Mouse (Mus musculus) embryonic facial prominence, embryonic 11.5 days (tissue): Measurements from ENCODE around the gene Tmem106a. TPM values are rescaled to one million over a fixed set of nuclear protein-coding genes. Genes with fewer than 3 reads are reported as not detected.
A peak's percentile ranks its signal among the peaks of the same experiment; 100 is the strongest.
"Not testable (repeated sequence)": the region's sequence is repeated elsewhere in the genome, so short reads cannot be mapped to it uniquely, and the experiment has no call there.

ENCODE experiments used
- ATAC-seq: fragments of 200-750 bp; cut with Nextera tagmentation; replicated peaks from 2 replicates; pipeline ENCODE4 v1.8.0; 2017; ENCODE audit warnings: low read depth; ENCODE audit not compliant: insufficient number of reproducible peaks, low FRiP score, low TSS enrichment
- DNase-seq: peaks from one replicate; pipeline ENCODE4 v3.0.0-alpha.2; 2015; ENCODE audit warnings: low spot score
- H3K27ac ChIP-seq: fragments of 300-500 bp; sonication (generic); replicated peaks from 2 replicates; pipeline ENCODE4 v1.5.1; 2014; ENCODE audit warnings: mild to moderate bottlenecking, low read depth, low read length, control low read depth
- H3K27me3 ChIP-seq: fragments of 300-500 bp; sonication (generic); 2 replicates; pipeline ENCODE4 v1.6.1; 2014; ENCODE audit warnings: mild to moderate bottlenecking, low read length, moderate library complexity, mixed read lengths; ENCODE audit not compliant: control insufficient read depth, insufficient read depth
- H3K36me3 ChIP-seq: fragments of 300-500 bp; sonication (generic); replicated peaks from 2 replicates; pipeline ENCODE4 v1.6.1; 2014; ENCODE audit warnings: low read depth, mild to moderate bottlenecking, low read length, moderate library complexity, mixed read lengths; ENCODE audit not compliant: control insufficient read depth, insufficient read depth
- H3K4me1 ChIP-seq: fragments of 300-500 bp; sonication (generic); 2 replicates; pipeline ENCODE4 v1.6.1; 2014; ENCODE audit warnings: low read length, mixed read lengths; ENCODE audit not compliant: control insufficient read depth, insufficient read depth
- H3K4me2 ChIP-seq: fragments of 300-500 bp; sonication (generic); 2 replicates; pipeline ENCODE4 v1.6.1; 2014; ENCODE audit warnings: low read depth, mild to moderate bottlenecking, control low read depth, low read length, moderate library complexity
- H3K4me3 ChIP-seq: fragments of 300-500 bp; sonication (generic); 2 replicates; pipeline ENCODE4 v1.5.1; 2014; ENCODE audit warnings: low read depth, low read length, control low read depth
- H3K9ac ChIP-seq: fragments of 300-500 bp; sonication (generic); replicated peaks from 2 replicates; pipeline ENCODE4 v1.6.1; 2014; ENCODE audit warnings: mild to moderate bottlenecking, control low read depth, low read length
- H3K9me3 ChIP-seq: fragments of 300-500 bp; sonication (generic); replicated peaks from 2 replicates; pipeline ENCODE4 v1.6.1; 2016; ENCODE audit warnings: mild to moderate bottlenecking, low read length, inconsistent platforms, mixed read lengths; ENCODE audit not compliant: control insufficient read depth
- WGBS: fragments of 180-500 bp; shearing (Covaris S2); extraction: QIAGEN DNeasy Blood & Tissue Kit; methylation state at CpG from one replicate; pipeline ENCODE4 v1.1.7; 2014; 5-methylcytosine and 5-hydroxymethylcytosine counted together
- polyA plus RNA-seq: library from polyadenylated mRNA; unstranded; fragments of >200 nt; fragmentation: Nextera tagmentation; extraction: Ambion mirVana; gene quantifications from 2 replicates; pipeline ENCODE4 v1.2.1, GENCODE M21; 2014

The Tmem106a gene
- polyA plus RNA-seq, 1 experiment from 2014 or later, result 2.0 TPM

DNA sequence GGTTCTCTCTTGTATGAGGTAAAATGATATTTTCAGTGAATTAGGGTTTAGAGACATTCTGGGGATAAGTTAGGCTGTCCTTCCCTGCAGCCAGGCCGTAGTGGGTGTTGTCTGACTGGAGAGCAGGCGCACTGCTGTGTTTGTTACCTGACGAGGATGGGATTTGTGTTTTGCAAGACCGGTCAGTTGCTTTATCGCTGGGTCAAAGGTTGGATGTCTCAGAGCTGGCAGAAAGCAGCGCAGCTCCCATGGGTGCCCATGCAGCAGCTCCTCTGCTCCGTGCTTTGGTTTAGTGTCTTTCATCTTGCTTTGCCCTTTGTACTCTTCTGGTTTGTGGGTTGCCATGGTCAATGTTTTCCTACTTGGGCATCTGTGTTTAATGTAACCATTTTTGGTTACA is 25.5 kb upstream of the Tmem106a start:
- ATAC-seq (no peak), DNase-seq (no peak)
- no peaks in the 10 kb centered on the region for H3K9me3 ChIP-seq
- H3K9ac ChIP-seq, result no peak overlapping the region
- no peaks in the 10 kb centered on the region for H3K4me1 ChIP-seq
- 91% methylated on average over 7 of the region's 7 CpGs for WGBS
- no peaks in the 10 kb centered on the region; the same call in 1 of the 2 replicates for H3K36me3 ChIP-seq
- no peak overlapping the region for H3K4me2 ChIP-seq
- no peak overlapping the region for H3K27ac ChIP-seq
- no peak overlapping the region for H3K4me3 ChIP-seq
- no peaks in the 10 kb centered on the region for H3K27me3 ChIP-seq

DNA sequence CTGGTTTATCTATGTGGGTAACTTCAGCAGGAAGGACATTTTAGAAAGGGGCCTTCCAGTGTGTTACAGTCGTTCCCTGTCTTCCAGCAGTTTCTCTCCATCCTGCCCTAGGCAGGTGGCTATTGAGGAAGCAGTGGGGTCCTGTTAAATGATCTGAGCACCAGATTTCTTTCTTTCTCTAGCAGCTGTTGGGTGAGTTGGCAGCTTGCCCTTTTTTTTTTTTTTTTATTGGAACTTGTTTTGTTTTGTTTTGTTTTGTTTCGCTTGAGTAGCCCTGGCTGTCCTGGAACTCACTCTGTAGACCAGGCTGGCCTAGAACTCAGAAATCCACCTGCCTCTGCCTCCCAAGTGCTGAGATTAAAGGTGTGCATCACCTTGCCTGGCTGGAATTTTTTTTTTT is 25.1 kb upstream of the Tmem106a start:
- Histone ChIP-seq H3K4me3 (no peak overlapping the region), H3K27me3 (no peaks in the 10 kb centered on the region), H3K9ac (no peak overlapping the region), H3K4me2 (no peak overlapping the region), H3K4me1 (no peaks in the 10 kb centered on the region), H3K27ac (no peak overlapping the region), H3K36me3 (no peaks in the 10 kb centered on the region; the same call in 1 of the 2 replicates), H3K9me3 (no peaks in the 10 kb centered on the region)
- ATAC-seq (no peak), DNase-seq (no peak)
- WGBS, result 90% methylated on average over 2 of the region's 2 CpGs

DNA sequence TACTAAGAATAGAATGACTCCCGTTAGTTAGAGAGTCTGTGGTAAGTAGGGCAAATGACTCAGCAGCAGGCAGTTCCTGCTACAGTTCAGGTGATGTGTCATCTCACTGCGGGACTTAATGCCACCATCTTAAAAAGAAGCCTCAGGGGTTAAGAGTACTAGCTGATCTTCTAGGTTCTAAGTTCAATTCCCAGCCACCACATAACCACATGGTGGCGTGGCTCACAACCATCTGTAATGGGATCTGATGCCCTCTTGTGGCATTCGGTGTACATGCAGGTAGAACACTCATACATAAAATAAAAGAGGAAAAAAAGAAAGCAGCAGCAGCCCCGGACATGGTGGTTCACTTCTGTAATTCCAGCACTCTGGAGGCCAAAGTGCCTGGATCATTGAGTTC is 19.7 kb upstream of the Tmem106a start:
- Histone ChIP-seq H3K9ac (no peak overlapping the region), H3K4me2 (no peak overlapping the region), H3K27ac (no peak overlapping the region), H3K4me3 (no peak overlapping the region), H3K36me3 (peaks cover 9% of the 10 kb centered on the region), H3K9me3 (no peaks in the 10 kb centered on the region), H3K4me1 (no peaks in the 10 kb centered on the region), H3K27me3 (no peaks in the 10 kb centered on the region)
- DNase-seq (peak; percentile 74), ATAC-seq (no peak)
- 47% methylated on average over 5 of the region's 5 CpGs for WGBS

DNA sequence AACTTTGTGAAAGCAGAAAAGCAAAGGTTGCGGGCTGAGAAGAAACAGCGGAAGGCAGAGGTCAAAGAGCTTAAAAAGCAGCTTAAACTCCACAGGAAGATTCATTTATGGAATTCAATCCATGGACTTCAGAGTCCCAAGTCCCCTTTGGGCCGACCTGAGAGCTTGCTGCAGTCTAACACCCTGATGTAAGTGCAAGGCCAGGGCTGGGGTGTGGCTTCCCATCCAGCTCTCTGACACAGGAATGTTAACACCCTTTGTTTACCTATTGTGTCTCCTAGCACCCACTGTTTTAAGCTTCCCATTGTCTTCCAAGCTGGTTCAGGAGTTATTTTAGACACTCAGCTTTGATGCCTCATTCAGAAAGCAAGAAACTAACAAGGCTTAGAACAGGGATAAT is 13.6 kb upstream of the Tmem106a start:
- ATAC-seq (no peak), DNase-seq (no peak)
- no peaks in the 10 kb centered on the region for H3K9me3 ChIP-seq
- peaks cover 32% of the 10 kb centered on the region for H3K36me3 ChIP-seq
- no peak overlapping the region for H3K4me2 ChIP-seq
- H3K27me3 ChIP-seq, result no peaks in the 10 kb centered on the region
- H3K27ac ChIP-seq, result no peak overlapping the region
- no peaks in the 10 kb centered on the region for H3K4me1 ChIP-seq
- H3K9ac ChIP-seq, result no peak overlapping the region
- no peak overlapping the region for H3K4me3 ChIP-seq
- 89% methylated on average over 3 of the region's 3 CpGs for WGBS

DNA sequence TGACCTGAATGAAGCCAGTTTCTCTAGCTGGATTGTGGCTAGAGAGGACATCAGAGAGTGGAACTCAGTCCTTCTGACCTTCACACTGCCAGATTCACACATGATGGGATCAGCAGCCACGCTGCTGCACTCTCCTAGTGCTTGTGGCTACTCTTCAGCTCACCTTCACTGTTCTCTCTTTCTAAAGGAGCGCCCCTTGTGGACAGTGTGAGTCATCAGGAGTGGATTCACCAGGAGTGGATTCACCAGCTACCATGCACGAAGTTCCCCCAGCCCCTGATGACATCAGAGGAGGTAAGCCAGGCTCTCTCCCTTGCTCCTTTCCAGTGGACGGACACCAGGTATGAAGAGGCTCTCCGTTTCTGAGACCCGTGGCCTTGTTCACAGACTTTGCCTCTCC is 5.9 kb upstream of the Tmem106a start:
- H3K27ac ChIP-seq, result no peak overlapping the region
- no peaks in the 10 kb centered on the region for H3K27me3 ChIP-seq
- peaks cover 24% of the 10 kb centered on the region for H3K36me3 ChIP-seq
- no peak overlapping the region for H3K4me3 ChIP-seq
- DNase-seq, result peak; percentile 22
- H3K4me1 ChIP-seq, result no peaks in the 10 kb centered on the region
- 73% methylated on average over 6 of the region's 6 CpGs for WGBS
- H3K4me2 ChIP-seq, result no peak overlapping the region
- ATAC-seq, result no peak
- no peaks in the 10 kb centered on the region for H3K9me3 ChIP-seq
- H3K9ac ChIP-seq, result no peak overlapping the region

DNA sequence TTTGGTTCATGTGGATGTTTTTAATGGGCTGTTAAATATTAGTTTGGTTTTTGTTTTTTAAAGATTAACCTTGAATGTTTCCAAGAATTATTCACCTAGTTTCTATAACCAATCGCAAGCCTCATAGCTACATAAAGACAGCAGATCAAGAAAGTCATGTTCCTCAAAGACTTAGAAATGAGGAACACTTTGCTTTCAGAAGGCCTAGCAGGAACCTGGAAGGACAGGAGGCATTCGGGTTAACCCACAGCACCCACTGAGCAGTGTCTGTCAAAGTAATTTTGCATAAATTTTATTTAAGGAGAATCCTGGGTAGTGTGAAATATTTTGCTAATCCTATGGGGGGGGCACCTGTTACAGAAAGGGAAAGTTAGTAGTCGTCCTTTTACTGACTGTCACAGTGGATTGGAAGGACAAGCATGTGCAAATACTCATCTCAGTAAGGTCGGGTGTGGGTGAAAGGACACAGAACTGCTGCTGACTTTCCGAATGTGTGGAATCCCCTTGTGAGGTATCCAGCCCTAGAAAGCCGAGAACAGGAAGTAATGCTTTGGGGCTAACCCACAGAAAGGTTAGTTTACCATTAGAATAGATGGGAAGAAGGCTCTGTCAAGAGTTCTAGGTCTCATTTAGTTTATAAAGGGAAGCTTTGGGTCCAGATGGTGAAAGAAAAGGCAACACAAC is 819 bp upstream of the Tmem106a start:
- ATAC-seq (no peak), DNase-seq (no peak)
- H3K4me3 ChIP-seq, result no peak overlapping the region
- no peak overlapping the region for H3K4me2 ChIP-seq
- WGBS, result 70% methylated on average over 6 of the region's 6 CpGs
- H3K4me1 ChIP-seq, result no peaks in the 10 kb centered on the region
- no peak overlapping the region for H3K9ac ChIP-seq
- no peaks in the 10 kb centered on the region for H3K9me3 ChIP-seq
- no peak overlapping the region for H3K27ac ChIP-seq
- peaks cover 4% of the 10 kb centered on the region for H3K36me3 ChIP-seq
- H3K27me3 ChIP-seq, result no peaks in the 10 kb centered on the region

DNA sequence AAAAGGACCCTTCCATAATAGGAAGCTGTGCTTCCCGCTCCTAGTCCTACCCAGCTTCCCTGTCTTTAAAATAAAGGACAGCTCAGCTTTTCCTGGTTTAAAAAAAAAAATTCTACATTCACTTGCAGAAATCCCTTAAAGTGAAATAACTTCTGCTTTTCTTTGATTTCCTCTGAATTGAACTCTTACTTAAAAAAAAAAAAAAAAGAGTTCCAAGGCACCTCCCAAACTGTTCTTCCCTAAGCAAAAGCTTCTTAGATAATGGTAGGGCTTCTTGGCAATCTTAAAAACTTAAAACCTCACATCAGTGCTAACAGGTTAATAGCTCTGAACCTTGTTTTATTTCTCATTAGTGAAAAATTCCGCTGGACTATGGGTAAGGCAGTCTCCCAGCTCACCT is 1.2 kb downstream of the Tmem106a start:
- Histone ChIP-seq H3K36me3 (peaks cover 3% of the 10 kb centered on the region), H3K4me3 (no peak overlapping the region), H3K27me3 (no peaks in the 10 kb centered on the region), H3K4me1 (no peaks in the 10 kb centered on the region), H3K4me2 (no peak overlapping the region), H3K9ac (no peak overlapping the region), H3K9me3 (no peaks in the 10 kb centered on the region), H3K27ac (no peak overlapping the region)
- ATAC-seq (no peak), DNase-seq (no peak)
- 89% methylated on average over 2 of the region's 2 CpGs for WGBS

DNA sequence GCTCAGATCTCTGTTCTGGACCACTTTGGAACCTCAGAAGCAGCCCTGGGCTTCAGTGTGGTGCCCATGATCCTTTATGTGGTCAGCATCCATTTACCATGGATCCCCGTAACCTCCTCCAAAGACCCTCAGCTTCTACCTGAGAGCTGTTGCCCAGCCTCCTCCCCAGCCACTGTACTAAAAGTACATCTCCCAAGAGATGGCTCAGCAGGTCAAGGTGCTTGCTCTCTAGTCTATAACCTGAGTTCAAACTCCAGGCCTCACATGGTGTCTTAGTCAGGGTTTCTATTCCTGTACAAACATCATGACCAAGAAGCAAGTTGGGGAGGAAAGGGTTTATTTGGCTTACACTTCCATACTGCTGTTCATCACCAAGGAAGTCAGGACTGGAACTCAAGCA is 3.0 kb downstream of the Tmem106a start:
- not testable (repeated sequence) for DNase-seq
- 97% methylated on average over 1 of the region's 1 CpGs for WGBS

More for the DNA sequence above, 3.0 kb downstream of the Tmem106a start:
- H3K36me3 ChIP-seq, H3K27me3 ChIP-seq, H3K4me1 ChIP-seq, ATAC-seq, H3K9me3 ChIP-seq, H3K9ac ChIP-seq, H3K27ac ChIP-seq, H3K4me2 ChIP-seq, H3K4me3 ChIP-seq: not testable (repeated sequence)
